Mouse (Mus musculus) kidney, adult 2 months (tissue): ENCODE results near the gene Zfp260.

ENCODE experiments used
- CTCF ChIP-seq: fragments of 200-500 bp; conservative IDR thresholded peaks from 2 replicates; pipeline ENCODE4 v1.5.1; 2011; ENCODE audit warnings: low read depth, mild to moderate bottlenecking, control low read depth, low read length, moderate library complexity, mixed read lengths; ENCODE audit not compliant: insufficient read depth, insufficient read length
- POLR2A ChIP-seq: fragments of 200-500 bp; IDR thresholded peaks from one replicate; pipeline ENCODE4 v1.6.1; 2011; ENCODE audit warnings: low read depth, low read length, control low read depth

- TF ChIP-seq CTCF = no peak
- no peak for TF ChIP-seq POLR2A
Measured at GRCm38 (mm10) chr7:30099297-30099696, 4.7 kb downstream of the Zfp260 start.
